Mouse (Mus musculus): ENCODE results near the gene Klhl3. TPM values are rescaled to one million over a fixed set of nuclear protein-coding genes. Genes with fewer than 3 reads are reported as not detected.
A peak's percentile ranks its signal among the peaks of the same experiment; 100 is the strongest.

Klhl3 gene
- polyA plus RNA-seq, 1 experiment: 16.1 TPM

DNA sequence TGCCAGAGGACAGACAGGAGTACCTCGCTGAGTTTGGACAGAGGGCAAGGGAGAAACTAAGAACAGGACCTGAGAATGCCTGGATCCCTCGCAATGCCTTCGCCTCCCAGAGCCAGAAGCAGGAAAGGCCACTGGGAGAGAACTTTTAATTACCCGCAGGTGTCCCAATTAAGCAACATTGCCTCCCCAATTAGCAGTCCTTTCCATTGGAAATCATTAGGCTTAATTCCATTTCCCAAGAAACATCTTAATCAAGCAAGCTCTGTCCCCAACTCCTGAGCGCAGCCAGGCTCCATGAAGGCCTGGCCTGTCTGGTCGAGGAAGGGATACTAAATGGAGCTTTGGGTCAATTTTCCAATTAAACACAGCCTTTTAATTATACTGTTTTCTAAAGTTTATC is 147.7 kb downstream of the Klhl3 start:
- H3K27me3 ChIP-seq (ENCODE audit: control insufficient read depth, insufficient read depth, low read length): no peaks in the 10 kb centered on the region
- TF ChIP-seq POLR2A (IDR thresholded peaks at IDR 0.05; ENCODE audit: borderline replicate concordance, insufficient read depth, low read length): no peak
- TF ChIP-seq CTCF (IDR thresholded peaks at IDR 0.05; ENCODE audit: borderline replicate concordance, insufficient read depth, low read depth, low read length): no peak
- no peak overlapping the region for H3K4me3 ChIP-seq (replicated peaks; ENCODE audit: insufficient read depth, low read depth, low read length)
- 92% methylated on average over 6 of the region's 6 CpGs for WGBS
- H3K4me1 ChIP-seq (ENCODE audit: control insufficient read depth, insufficient read depth, low read length): no peaks in the 10 kb centered on the region
- no peak overlapping the region for H3K27ac ChIP-seq (ENCODE audit: insufficient read depth, low read length)
- no peak for DNase-seq

DNA sequence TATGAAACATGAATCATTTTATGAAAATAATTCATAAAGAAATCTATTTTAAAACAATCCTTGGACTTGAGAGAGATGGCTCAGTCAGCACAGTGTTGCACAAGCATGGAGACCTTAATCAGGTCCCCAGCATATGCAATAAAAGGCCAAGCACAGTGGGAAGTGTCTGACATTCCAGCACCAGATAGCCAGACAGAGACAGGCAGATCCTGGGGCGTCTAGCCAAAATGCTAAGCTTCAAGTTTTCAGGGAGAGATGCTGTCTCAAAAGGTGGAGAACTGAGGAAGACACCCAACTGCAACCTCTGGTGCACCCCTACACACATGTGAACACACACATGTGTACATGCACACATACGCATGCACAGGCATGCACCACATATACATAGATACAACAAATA is 153.1 kb downstream of the Klhl3 start:
- H3K4me1 ChIP-seq (ENCODE audit: control insufficient read depth, insufficient read depth, low read length): peaks cover 9% of the 10 kb centered on the region
- 66% methylated on average over 2 of the region's 2 CpGs for WGBS
- TF ChIP-seq CTCF (IDR thresholded peaks at IDR 0.05; ENCODE audit: borderline replicate concordance, insufficient read depth, low read depth, low read length) (no peak), POLR2A (IDR thresholded peaks at IDR 0.05; ENCODE audit: borderline replicate concordance, insufficient read depth, low read length) (no peak)
- no peak overlapping the region for H3K4me3 ChIP-seq (replicated peaks; ENCODE audit: insufficient read depth, low read depth, low read length)
- H3K27me3 ChIP-seq (ENCODE audit: control insufficient read depth, insufficient read depth, low read length): no peaks in the 10 kb centered on the region
- DNase-seq: peak in 1 of 2 experiments; percentile 59
- H3K27ac ChIP-seq (ENCODE audit: insufficient read depth, low read length): no peak overlapping the region

DNA sequence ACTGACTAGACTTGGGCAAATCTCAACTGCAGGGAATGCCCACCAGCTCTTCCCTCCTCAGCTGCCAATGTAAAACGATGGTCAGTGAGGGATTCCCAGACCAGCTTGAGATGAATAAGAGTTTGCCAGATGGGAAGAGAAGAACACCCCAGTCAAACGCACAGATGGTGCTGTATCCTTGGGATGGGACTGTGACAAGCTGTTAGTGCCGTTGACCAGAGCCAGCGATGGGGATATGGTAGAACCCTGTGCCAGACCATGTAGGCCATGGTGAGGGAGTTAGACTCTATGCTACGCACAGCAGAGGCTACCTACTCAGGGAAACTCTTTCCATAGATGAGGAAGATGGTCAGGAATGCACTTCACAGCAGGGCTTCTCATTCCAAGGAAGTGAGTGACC is 153.6 kb downstream of the Klhl3 start:
- DNase-seq: peak; percentile 58 to 74
- TF ChIP-seq POLR2A (IDR thresholded peaks at IDR 0.05; ENCODE audit: borderline replicate concordance, insufficient read depth, low read length) (no peak), CTCF (IDR thresholded peaks at IDR 0.05; ENCODE audit: borderline replicate concordance, insufficient read depth, low read depth, low read length) (no peak)
- Histone ChIP-seq H3K27me3 (ENCODE audit: control insufficient read depth, insufficient read depth, low read length) (no peaks in the 10 kb centered on the region), H3K27ac (ENCODE audit: insufficient read depth, low read length) (no peak overlapping the region), H3K4me1 (ENCODE audit: control insufficient read depth, insufficient read depth, low read length) (peaks cover 9% of the 10 kb centered on the region), H3K4me3 (replicated peaks; ENCODE audit: insufficient read depth, low read depth, low read length) (no peak overlapping the region)
- WGBS: 16% methylated on average over 5 of the region's 5 CpGs

Other genes starting within 250 kb of the Klhl3 start
- 144 and 147 TPM in 2 replicates for gene Spock1, start 205.3 kb downstream of the Klhl3 start, polyA plus RNA-seq (2012; rRNA removed)
- gene Hnrnpa0, start 15.0 kb upstream of the Klhl3 start, polyA plus RNA-seq (2012; rRNA removed): 96.5 and 107 TPM in 2 replicates
- 35.5 and 39.6 TPM in 2 replicates for gene Idnk, start 44.1 kb upstream of the Klhl3 start, polyA plus RNA-seq (2012; rRNA removed)
- 147 and 154 TPM in 2 replicates for gene Ubqln1, start 102.1 kb upstream of the Klhl3 start, polyA plus RNA-seq (2012; rRNA removed)
- 27.9 and 30.0 TPM in 2 replicates for gene Gkap1, start 162.1 kb upstream of the Klhl3 start, polyA plus RNA-seq (2012; rRNA removed)
- 0.47 and 0.59 TPM in 2 replicates for gene Kif27, start 245.5 kb upstream of the Klhl3 start, polyA plus RNA-seq (2012; rRNA removed)

Data from cerebellum, adult 2 months (tissue).